Mouse (Mus musculus): Measurements from ENCODE around the gene Btd.
"Not testable (repeated sequence)": the region's sequence is repeated elsewhere in the genome, so short reads cannot be mapped to it uniquely, and the experiment has no call there.

Btd gene

DNA sequence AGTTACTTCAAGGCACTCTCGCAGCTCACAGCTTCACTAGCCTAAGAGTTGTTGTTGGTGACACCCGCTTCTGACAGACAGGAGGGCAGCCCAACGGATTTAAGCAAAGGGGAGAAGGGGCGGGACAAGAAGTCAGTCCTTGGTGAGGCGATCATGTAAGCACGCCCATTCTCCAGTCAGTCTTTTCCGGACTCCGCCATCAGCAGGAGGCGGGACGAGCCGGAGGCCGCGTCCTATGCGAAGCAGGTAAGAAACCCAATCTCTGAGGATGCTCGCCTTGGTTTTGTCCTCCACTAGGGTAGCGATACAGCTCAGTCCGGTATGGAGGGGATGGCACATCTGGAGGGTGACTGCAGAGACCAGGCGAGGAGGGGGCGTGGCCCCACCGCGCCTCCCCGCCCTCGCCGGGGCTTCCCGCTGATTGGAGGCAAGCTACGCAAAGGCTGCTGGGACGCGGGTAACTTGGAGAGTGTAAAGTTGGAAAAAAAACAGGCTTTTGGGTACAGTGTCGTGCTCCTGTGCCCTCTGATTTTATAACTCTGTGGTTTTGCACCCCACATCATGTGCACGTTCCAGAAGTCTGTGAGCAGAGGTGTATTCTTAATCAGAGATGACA, at the start of gene Btd, which contains the start of gene Hacl1:
Btd (plus strand) TSS at position 139 of the 616 bp plus-strand sequence.
Hacl1 (minus strand) TSS at position 397 of the 616 bp plus-strand sequence.
- DNase-seq (ENCODE audit: low read depth in 2 of 2, low spot score in 2 of 2), result peak; percentile 85 to 89

- DNase-seq (ENCODE audit: low read depth in 2 of 2, low spot score in 2 of 2), result no peak
These were observed 49.6 kb upstream of the Btd start, which contains the start of gene Colq for GRCm38 (mm10) chr14:31591243-31591642. Gene Colq (minus strand): TSS chr14:31591343.

GRCm38 (mm10) chr14:31593036-31593435, 47.8 kb upstream of the Btd start:
- DNase-seq (ENCODE audit: low read depth in 2 of 2, low spot score in 2 of 2), result no peak

DNA sequence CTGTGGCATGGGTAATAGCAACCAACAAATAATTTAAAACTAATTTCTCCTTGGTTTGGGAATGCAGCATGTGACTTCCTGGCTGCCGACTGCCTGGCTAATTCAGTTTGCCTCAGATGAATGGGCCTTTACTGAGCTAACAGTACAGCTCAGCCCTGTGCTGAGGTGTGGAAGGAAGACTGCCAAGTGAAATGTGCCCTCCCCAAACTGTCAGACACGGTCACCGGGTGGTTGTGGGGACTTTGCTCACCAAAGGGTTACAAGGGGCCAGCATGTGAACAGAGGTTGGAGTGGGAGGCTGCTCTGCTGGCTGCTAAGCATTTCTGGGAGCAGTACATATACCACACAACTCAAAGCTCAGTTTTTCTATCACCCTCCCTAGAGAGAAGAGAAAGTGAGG, 46.1 kb upstream of the Btd start:
- DNase-seq (ENCODE audit: low read depth in 2 of 2, low spot score in 2 of 2), result no peak

DNA sequence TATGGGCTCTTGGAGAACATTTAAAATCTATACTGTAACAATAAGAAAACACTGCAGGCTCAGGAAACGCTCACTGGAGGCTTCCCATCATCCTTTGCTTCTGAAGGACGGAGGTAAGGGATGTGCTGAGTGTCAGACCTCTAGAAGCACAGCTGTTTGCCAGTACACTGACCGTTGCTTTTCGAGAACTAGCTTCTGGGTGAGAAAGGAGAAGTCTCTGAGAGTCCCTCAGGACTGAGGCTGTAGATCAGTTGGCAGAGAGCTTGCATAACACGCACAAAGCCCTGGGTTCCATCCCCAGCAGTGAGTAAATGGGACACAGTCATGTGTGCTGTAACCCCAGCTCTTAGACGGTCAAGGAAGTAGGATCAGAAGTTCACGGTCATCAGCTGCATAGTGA, 44.4 kb upstream of the Btd start:
- DNase-seq (ENCODE audit: low read depth in 2 of 2, low spot score in 2 of 2), result no peak

- no peak for DNase-seq (ENCODE audit: low read depth in 2 of 2, low spot score in 2 of 2)
These were observed 43.4 kb upstream of the Btd start for GRCm38 (mm10) chr14:31597446-31597845.

- DNase-seq (ENCODE audit: low read depth in 2 of 2, low spot score in 2 of 2), result no peak
These were observed 38.8 kb upstream of the Btd start for GRCm38 (mm10) chr14:31601908-31602615.

GRCm38 (mm10) chr14:31602616-31602979, 38.2 kb upstream of the Btd start:
- DNase-seq (ENCODE audit: low read depth in 2 of 2, low spot score in 2 of 2), result not testable (repeated sequence)

DNA sequence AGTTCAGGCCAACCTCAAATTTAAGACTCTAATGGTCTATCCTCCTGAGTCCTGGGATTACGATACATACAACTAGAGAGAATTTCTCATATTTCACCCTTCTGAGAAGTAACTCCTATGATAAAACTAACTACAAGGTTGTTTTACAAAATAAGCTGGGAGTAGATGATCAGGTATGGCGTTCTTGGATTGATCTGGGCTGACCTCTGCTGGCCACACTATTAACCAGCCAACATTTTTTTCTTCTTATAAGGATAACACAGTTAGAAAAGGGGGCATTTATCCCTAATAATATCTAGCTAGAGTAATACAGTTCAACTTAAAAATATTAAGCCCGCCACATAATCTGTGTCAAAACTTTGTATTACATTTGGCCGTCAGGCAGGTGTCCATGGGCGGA, 35.9 kb upstream of the Btd start:
- DNase-seq (ENCODE audit: low read depth in 2 of 2, low spot score in 2 of 2), result no peak

DNA sequence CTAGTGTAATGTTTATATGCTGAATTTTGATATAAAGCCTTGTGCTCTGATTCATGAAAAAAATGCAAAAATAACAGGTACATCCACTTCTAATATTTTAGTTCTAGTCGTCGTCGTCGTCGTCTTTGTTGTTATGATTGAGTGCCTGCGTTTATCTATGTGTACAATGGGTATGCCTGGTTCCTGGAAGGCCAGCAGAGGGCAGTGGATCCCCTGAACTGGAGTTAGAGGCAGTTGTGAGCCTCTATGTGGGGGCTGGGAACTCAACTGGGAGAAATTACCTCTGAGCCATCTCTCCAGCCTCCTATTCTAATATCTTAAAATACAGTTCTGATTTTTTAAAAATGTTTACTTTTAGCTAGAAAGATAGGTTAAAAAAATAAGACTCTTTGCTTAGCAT, 35.3 kb upstream of the Btd start:
- no peak for DNase-seq (ENCODE audit: low read depth in 2 of 2, low spot score in 2 of 2)

- no peak for DNase-seq (ENCODE audit: low read depth in 2 of 2, low spot score in 2 of 2)
These were observed 28.8 kb upstream of the Btd start for GRCm38 (mm10) chr14:31611986-31612385.

- DNase-seq (ENCODE audit: low read depth in 2 of 2, low spot score in 2 of 2), result no peak
These were observed 27.2 kb upstream of the Btd start for GRCm38 (mm10) chr14:31613671-31614070.

- no peak for DNase-seq (ENCODE audit: low read depth in 2 of 2, low spot score in 2 of 2)
These were observed 23.6 kb upstream of the Btd start for GRCm38 (mm10) chr14:31617204-31617603.

GRCm38 (mm10) chr14:31617997-31618396, 22.8 kb upstream of the Btd start:
- DNase-seq (ENCODE audit: low read depth in 2 of 2, low spot score in 2 of 2), result no peak

DNA sequence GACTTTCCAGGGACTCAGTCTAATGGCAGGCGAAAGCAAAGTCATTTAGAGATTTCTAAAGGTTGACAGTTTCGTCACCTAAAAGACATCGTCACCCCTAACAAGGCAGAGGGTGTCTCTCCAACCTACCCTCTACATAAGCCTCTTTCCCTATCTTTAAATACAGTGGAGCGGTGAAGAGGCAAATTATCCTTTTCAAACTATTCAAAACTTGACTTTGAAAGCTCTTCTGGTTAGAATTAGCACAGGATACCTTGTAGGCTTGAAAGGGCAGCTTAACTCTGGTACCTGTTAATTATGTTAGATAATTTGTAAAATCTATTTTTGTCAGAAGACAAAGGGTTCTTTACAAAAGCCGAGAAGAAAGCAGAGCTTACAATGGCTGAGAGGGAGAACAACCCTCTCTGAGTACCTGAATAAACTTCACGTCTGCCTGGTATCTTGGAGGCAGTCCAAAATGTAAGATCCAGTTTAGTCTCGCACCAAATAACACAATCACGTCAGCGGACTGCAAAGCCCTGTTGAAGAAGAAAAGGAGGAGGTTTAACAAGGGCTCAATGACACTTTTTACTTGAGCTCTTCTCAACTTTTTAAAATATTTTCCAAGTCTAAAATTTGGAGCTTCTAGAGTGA, 20.1 kb upstream of the Btd start:
- DNase-seq (ENCODE audit: low read depth in 2 of 2, low spot score in 2 of 2), result no peak

DNA sequence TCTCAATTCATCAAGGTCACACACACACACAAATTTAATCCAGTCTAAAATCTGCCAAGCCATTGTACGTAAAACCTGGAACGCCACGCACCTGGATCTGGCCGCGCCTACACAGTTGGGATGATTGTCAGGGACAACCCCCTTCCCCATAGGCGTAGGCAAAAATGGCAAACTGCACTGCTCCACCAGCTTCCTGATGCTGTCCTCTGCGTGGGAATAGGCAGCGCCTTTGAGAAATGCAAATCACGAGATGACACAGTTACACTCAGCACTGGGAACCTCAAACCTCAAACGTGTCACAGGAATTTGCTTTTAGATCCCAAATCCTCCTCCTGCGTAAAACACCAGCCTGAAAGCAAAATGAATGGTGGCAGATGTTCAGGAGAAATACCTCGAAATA, 18.1 kb upstream of the Btd start:
- no peak for DNase-seq (ENCODE audit: low read depth in 2 of 2, low spot score in 2 of 2)

GRCm38 (mm10) chr14:31630677-31631076, 10.2 kb upstream of the Btd start:
- DNase-seq (ENCODE audit: low read depth in 2 of 2, low spot score in 2 of 2), result no peak

- no peak for DNase-seq (ENCODE audit: low read depth in 2 of 2, low spot score in 2 of 2)
These were observed 410 bp upstream of the Btd start, which contains the start of gene Gm49387 for GRCm38 (mm10) chr14:31640346-31640889. Gene Gm49387 (minus strand): TSS chr14:31640878.

- DNase-seq (ENCODE audit: low read depth in 2 of 2, low spot score in 2 of 2), result no peak
These were observed 803 bp downstream of the Btd start for GRCm38 (mm10) chr14:31641506-31642155.

- no peak for DNase-seq (ENCODE audit: low read depth in 2 of 2, low spot score in 2 of 2)
These were observed 3.5 kb downstream of the Btd start for GRCm38 (mm10) chr14:31644183-31644830.
